ENCODE assay signal across 21 mouse cellular contexts in the genomic region with DNA sequence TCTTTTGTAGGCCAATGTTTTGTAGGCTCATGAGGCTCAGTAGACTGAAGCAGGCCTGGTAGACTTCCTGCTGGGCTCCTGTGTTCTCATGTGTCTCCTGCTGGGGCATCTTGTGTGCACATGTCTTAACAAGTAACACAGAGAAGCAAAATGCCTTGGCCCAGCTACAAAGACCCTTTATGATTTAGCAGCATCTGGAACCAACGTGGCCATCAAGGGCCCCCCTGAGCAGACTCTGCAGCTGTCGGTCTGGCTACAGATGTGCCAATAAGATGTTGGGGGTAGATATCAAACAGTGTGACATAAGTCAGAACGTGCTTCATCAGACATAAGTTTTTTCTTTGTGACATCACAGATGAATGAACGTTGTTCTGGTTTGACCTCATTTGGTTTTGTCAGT.
DNase-seq lines count a peak whose midpoint lies in the region; ATAC-seq and TF ChIP-seq lines count a peak whose summit lies in the region.
"Had no signal": no experiment of that assay in that cellular context is flagged by ENCODE, and none has a peak within 500 bp of the region (broad histone marks: within the 10 kb centered on the region; RNA-seq: fewer than 3 reads in every experiment).

No protein-coding gene starts in this region.

- DNase-seq in embryonic facial prominence, embryonic 14.5 days (ENCODE audit: low spot score) = peak; percentile 77
- DNase-seq in embryonic facial prominence, embryonic 10.5 days (ENCODE audit: low spot score) = no peak
- DNase-seq in embryo, embryonic 10.5 days (ENCODE audit: low spot score) = peak; percentile 27
- peak; percentile 38 for DNase-seq in forelimb bud, embryonic 11.5 days (ENCODE audit: low read depth, low spot score)
- DNase-seq in limb, embryonic 14.5 days (ENCODE audit: low spot score) = peak; percentile 73
- DNase-seq in thymus, postnatal 25 days = no peak
- DNase-seq in cerebellum, postnatal 36 days = no peak
- no peak for DNase-seq in B cell, adult 2 months
- DNase-seq: adrenal gland, adult 2 months; adrenal gland, postnatal 25 days; cerebellum, adult 18-20 months; cerebellum, adult 9-11 months; gastrocnemius, postnatal 10 days; heart, adult 18-20 months; heart, postnatal 10 days; heart, postnatal 4 days had no signal

- H3K27ac ChIP-seq in embryonic facial prominence, embryonic 14.5 days (replicated peaks; ENCODE audit: low read depth, low read length) = no peak overlapping the region
- no peak overlapping the region for H3K27ac ChIP-seq in embryonic facial prominence, embryonic 10.5 days (replicated peaks)
- H3K27ac ChIP-seq in limb, embryonic 14.5 days (replicated peaks; ENCODE audit: low read depth, low read length) = no peak overlapping the region
- H3K27ac ChIP-seq: embryonic facial prominence, embryonic 13.5 days; forebrain, embryonic 13.5 days; heart, embryonic 10.5 days; hindbrain, embryonic 13.5 days; intestine, embryonic 15.5 days had no signal

- no peak for TF ChIP-seq POLR2A in limb, embryonic 14.5 days (IDR thresholded peaks at IDR 0.05; ENCODE audit: borderline replicate concordance, extremely low read depth, insufficient read depth, insufficient read length)

- no peak overlapping the region for H3K4me3 ChIP-seq in embryonic facial prominence, embryonic 14.5 days (ENCODE audit: low read depth, low read length)
- H3K4me3 ChIP-seq in embryonic facial prominence, embryonic 10.5 days = no peak overlapping the region
- H3K4me3 ChIP-seq in limb, embryonic 14.5 days (replicated peaks; ENCODE audit: low read length) = no peak overlapping the region
- H3K4me3 ChIP-seq: embryonic facial prominence, embryonic 13.5 days; forebrain, embryonic 13.5 days; heart, embryonic 10.5 days; hindbrain, embryonic 13.5 days; intestine, embryonic 15.5 days had no signal

- no peaks in the 10 kb centered on the region for H3K27me3 ChIP-seq in embryonic facial prominence, embryonic 14.5 days (replicated peaks; ENCODE audit: control insufficient read depth, insufficient read depth, low read length)
- H3K27me3 ChIP-seq in embryonic facial prominence, embryonic 10.5 days (replicated peaks; ENCODE audit: low read depth, poor library complexity, severe bottlenecking) = no peaks in the 10 kb centered on the region
- H3K27me3 ChIP-seq in limb, embryonic 14.5 days (ENCODE audit: control insufficient read depth, insufficient read depth, low read length) = no peaks in the 10 kb centered on the region
- H3K27me3 ChIP-seq: embryonic facial prominence, embryonic 13.5 days; forebrain, embryonic 13.5 days; hindbrain, embryonic 13.5 days; intestine, embryonic 15.5 days had no signal

- H3K4me1 ChIP-seq in embryonic facial prominence, embryonic 14.5 days (ENCODE audit: control insufficient read depth, insufficient read depth, low read length) = peaks cover 9% of the 10 kb centered on the region
- peaks cover 7% of the 10 kb centered on the region for H3K4me1 ChIP-seq in embryonic facial prominence, embryonic 10.5 days
- H3K4me1 ChIP-seq in limb, embryonic 14.5 days (ENCODE audit: control insufficient read depth, insufficient read depth, low read length) = peaks cover 25% of the 10 kb centered on the region
- H3K4me1 ChIP-seq: forebrain, embryonic 13.5 days; heart, embryonic 10.5 days; hindbrain, embryonic 13.5 days; intestine, embryonic 15.5 days had no signal

- 43% methylated on average over 4 of the region's 4 CpGs for WGBS in embryonic facial prominence, embryonic 14.5 days
- WGBS in embryonic facial prominence, embryonic 10.5 days = 65% methylated on average over 4 of the region's 4 CpGs
- 40% methylated on average over 4 of the region's 4 CpGs for WGBS in limb, embryonic 14.5 days

- no peak overlapping the region for H3K4me2 ChIP-seq in embryonic facial prominence, embryonic 14.5 days (ENCODE audit: low read depth, low read length)
- no peak overlapping the region for H3K4me2 ChIP-seq in limb, embryonic 14.5 days (replicated peaks; ENCODE audit: low read depth, low read length, severe bottlenecking)
- H3K4me2 ChIP-seq: embryonic facial prominence, embryonic 13.5 days; forebrain, embryonic 13.5 days; hindbrain, embryonic 13.5 days; intestine, embryonic 15.5 days had no signal

- 0 out of 2 replicates have a peak, but pooled peaks have one; percentile 37 for ATAC-seq in embryonic facial prominence, embryonic 14.5 days (ENCODE audit: low read depth)
- ATAC-seq in limb, embryonic 14.5 days (ENCODE audit: low FRiP score, low read depth) = no peak
- ATAC-seq: forebrain, embryonic 13.5 days; intestine, embryonic 15.5 days had no signal

- H3K9ac ChIP-seq in embryonic facial prominence, embryonic 14.5 days (ENCODE audit: low read depth, low read length) = no peak overlapping the region
- H3K9ac ChIP-seq in limb, embryonic 14.5 days (ENCODE audit: low read depth, low read length, severe bottlenecking) = no peak overlapping the region
- H3K9ac ChIP-seq: embryonic facial prominence, embryonic 13.5 days; forebrain, embryonic 13.5 days; hindbrain, embryonic 13.5 days; intestine, embryonic 15.5 days had no signal

- H3K9me3 ChIP-seq in embryonic facial prominence, embryonic 14.5 days (ENCODE audit: control insufficient read depth, low read length) = no peaks in the 10 kb centered on the region
- no peaks in the 10 kb centered on the region for H3K9me3 ChIP-seq in embryonic facial prominence, embryonic 10.5 days
- no peaks in the 10 kb centered on the region for H3K9me3 ChIP-seq in limb, embryonic 14.5 days (ENCODE audit: control insufficient read depth, low read length)
- H3K9me3 ChIP-seq: embryonic facial prominence, embryonic 13.5 days; forebrain, embryonic 13.5 days; heart, embryonic 10.5 days; hindbrain, embryonic 13.5 days; intestine, embryonic 15.5 days had no signal

- no peaks in the 10 kb centered on the region for H3K36me3 ChIP-seq in embryonic facial prominence, embryonic 14.5 days (ENCODE audit: control insufficient read depth, insufficient read depth, low read length)
- no peaks in the 10 kb centered on the region for H3K36me3 ChIP-seq in embryonic facial prominence, embryonic 10.5 days (replicated peaks)
- no peaks in the 10 kb centered on the region for H3K36me3 ChIP-seq in limb, embryonic 14.5 days (ENCODE audit: control insufficient read depth, insufficient read depth, low read length)
- H3K36me3 ChIP-seq: embryonic facial prominence, embryonic 13.5 days; heart, embryonic 10.5 days; hindbrain, embryonic 13.5 days; intestine, embryonic 15.5 days had no signal

Comparison
In these comparisons a context has a peak if more than half of its experiments do, and no peak if none do; other contexts are left out.
1. DNase-seq: peak in embryonic facial prominence, embryonic 14.5 days (single experiment), embryo, embryonic 10.5 days (single experiment), forelimb bud, embryonic 11.5 days (single experiment) and limb, embryonic 14.5 days (single experiment); none in embryonic facial prominence, embryonic 10.5 days (single experiment), thymus, postnatal 25 days (single experiment), cerebellum, postnatal 36 days (0 of 2) and B cell, adult 2 months (0 of 2).